Mouse (Mus musculus) erythroblast, embryonic 14.5 days (primary cell): ENCODE measurements around the gene Lipk.

Experiments used
- GATA1 ChIP-seq: IDR thresholded peaks from 2 replicates; pipeline ENCODE4 v1.6.1; 2012; ENCODE audit warnings: low read length, inconsistent platforms, mixed read lengths
- TAL1 ChIP-seq: IDR thresholded peaks from 3 replicates; pipeline ENCODE4 v1.6.1; 2012; ENCODE audit warnings: low read length, inconsistent platforms, mixed read lengths

- TF ChIP-seq GATA1 (no peak), TAL1 (no peak)
Observed at GRCm38 (mm10) chr19:34064059-34064458, 56.0 kb downstream of the Lipk start.
